Mouse (Mus musculus): ENCODE measurements around the gene Txndc17.

Gene Txndc17

DNA sequence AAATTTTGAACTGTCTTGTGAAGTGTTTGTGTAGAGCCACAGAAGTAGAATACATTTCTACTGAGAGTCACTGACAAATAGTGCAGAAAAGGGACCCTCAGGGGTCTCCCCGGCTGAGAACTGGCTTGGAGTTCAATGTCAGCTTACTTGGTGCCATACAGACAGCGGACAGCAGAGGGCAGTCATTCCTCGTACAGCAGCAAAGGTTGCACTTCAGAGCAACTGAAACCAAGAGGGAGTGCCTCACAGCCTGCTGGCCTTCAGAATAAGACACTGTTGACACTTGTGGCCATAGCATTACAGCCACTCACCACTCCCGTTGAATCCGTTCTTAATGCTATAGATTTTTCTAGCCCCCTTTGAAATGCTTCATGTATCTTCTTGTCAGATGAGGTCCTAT is 17.5 kb downstream of the Txndc17 start:
- peak; percentile 63 for DNase-seq

DNA sequence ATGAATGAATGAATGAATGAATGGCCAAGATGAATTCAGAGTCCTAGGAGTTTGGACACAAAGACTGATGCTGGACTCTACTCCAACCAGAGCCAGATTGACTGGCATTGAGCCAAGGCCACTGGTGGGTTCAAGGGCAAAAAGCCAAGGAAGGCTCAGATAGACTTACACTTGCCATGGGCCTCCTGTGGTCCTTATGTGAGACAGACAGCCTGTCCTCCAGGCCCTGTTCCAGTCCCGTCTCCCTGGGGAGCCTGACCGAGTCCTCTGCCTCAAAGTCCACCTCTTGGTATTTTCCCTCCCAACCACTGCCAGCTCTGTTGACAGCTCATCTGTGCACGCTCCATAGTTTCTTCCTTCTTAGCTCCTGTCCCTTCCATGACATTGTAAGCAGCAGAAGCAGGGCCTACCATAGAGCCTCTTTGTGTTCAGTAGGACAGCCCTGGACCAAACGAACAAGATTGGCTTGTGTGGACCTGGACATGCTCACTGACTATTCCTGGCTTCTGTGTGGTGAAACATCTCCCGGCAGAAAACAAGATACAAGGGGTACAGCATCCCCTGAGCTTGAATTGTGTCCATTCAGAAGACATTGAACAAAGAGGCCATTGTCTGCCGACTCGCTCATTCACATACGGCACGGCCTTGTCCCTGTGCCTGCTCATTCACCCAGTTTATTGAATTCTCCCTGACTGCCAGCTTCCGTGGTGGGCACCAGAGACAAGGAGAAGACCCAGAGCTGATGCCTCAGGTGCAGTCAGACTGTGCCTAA is 18.9 kb downstream of the Txndc17 start:
- DNase-seq, result peak; percentile 74

DNA sequence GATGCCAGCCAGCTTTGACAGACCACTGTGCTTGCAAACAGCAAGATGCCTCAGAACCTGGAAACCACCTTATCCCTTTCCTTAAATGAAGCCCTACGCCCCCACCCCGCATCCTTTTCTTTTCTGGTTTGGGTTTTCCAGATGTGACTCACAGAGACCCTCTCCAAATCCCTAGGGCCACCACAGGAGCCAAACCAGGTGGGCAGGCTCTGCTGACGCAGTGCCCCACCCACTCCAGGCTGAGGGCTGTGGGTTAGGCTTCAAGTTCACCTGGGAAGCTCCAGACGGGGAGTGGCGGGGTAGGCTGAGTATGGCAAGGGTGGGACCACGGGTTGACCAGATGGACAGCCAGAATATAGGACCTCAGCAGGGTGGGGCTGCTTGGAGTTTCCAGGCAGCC is 19.6 kb downstream of the Txndc17 start:
- no peak for DNase-seq

DNA sequence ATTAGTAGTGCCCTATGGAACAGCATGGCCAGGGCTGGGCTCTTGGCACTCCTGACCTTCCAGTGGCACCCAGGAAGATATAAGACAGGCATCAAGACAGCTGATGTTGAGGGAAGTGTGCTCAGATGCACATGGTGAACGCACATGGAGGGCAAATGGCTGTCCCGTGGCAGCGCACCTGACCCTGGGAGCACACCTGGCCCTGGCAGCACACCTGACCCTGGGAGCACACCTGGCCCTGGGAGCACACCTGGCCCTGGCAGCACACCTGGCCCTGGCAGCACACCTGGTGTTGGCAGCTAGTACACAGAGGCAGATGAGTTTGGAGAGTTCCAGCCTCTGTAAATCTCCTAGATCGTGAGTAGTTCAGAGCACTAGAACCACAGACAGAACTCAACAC is 21.2 kb downstream of the Txndc17 start:
- DNase-seq, result no peak

DNA sequence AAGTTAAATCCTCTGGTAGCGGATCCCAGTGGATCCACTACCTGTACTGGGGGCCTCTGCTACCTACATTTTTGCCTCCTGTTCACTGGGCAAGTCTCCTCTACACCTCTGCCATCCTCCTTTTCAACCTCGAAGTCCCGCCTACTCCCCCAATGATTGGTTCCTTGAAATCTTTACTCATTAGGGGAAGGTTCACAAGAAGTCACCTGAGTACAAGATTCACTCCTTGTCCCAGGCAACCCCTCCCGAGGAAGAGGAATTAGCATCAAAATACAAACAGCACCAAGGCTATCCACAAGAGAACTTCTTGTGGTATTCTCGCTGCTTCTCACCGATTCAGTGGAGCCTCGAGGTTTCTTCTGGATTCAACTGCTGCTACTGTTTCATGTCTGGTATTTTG is 24.7 kb downstream of the Txndc17 start:
- no peak for DNase-seq

DNA sequence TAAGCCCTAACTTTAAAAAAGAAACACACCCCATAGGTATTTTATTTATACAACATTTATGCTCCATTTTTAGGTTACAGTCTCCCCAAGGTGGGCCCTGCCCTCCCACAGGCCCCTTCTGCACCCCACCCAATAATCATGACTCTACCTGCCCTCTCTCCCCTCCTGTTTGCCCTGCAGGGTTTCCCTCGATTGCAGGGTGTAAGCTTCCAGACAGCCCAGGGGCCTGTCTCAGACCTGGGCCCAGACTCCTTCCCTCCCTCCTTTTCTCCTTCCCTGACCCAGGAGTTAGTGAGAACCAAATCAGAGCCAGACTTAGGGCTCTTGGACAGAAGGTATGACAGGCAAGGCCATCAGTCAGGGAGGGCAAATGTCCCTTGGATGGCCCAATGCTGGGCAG is 25.6 kb downstream of the Txndc17 start:
- DNase-seq, result no peak

DNA sequence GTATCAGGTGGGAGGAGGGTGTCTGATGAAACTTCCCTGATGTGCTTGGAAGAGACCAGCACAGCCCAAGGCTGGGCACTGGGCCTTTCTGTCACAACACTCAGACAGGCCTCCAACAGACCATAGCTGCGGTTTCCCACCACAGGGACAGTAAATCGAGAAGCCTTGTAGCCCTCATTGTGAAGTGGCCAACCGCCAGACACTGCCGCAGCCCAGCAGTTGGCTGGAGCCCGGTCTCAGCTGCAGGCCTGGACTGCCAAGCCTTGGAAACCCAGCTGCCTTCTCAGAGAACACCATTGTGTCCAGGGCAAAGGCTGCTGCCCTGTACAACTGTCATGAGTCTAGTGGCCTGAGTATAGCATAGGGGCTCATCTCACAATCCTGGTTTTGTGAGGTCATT is 26.7 kb downstream of the Txndc17 start:
- DNase-seq, result peak; percentile 23

DNA sequence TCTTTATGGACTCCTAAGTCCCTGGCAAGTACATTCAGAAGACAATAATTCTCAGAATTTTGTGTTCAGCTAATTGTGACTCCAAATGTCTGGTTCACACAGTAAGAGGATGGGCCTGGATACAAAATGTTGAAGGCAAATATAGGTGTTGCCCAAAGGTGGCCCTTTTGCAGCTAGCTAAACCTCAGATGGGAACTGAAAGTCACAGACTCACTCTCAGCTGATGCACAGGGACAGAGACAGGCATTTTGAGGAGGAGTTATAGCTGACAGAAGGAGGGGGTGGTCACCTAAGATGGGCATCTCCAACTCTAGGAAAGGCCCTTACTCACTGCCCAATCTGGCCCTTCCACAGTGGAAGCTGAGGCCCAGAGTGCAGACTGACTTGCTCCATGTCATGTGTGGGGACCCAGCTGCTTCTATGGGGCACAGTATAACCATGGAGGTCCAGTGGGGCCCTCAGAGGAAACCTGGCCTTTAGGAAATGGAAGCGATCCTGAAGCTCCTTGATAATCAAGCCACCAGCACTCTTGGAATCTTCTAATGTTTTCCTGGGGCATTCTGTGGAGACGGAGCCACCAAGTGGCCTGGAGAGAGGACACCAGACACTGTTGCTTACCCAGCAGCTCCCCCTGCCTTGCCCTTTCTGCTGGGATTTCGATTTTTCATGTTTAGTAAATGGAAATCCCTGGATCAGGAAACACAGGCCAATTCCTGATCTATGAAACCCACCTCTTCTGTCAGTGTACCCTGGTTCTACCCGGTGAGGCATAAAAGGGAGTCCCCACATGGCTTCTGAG is 32.9 kb downstream of the Txndc17 start:
- no peak for DNase-seq

DNA sequence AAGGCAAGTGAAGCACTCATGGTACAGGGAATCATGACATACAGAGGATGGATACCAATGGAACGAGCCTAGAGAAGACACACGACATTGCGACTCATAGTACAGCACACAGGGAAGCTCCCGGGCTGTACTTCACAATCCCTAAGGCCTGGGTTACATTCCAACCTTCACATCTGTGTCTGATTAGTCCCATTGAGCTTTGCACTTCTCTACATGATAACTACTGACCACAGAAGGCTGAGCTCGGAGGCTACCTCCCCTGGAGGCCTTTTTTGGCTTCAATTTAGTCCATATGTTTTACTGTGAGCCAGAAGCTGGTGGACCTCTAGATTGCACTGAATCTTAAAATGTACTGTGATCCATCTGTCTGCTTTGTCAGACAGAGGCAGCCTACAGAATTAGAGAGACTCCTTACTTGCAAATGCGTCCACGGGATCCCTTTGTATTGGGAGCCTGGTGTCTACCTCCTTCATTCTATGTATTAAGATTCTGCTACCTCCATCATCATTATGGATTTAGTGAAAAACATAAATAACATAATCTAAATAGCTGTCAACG is 37.9 kb downstream of the Txndc17 start:
- DNase-seq, result no peak

DNA sequence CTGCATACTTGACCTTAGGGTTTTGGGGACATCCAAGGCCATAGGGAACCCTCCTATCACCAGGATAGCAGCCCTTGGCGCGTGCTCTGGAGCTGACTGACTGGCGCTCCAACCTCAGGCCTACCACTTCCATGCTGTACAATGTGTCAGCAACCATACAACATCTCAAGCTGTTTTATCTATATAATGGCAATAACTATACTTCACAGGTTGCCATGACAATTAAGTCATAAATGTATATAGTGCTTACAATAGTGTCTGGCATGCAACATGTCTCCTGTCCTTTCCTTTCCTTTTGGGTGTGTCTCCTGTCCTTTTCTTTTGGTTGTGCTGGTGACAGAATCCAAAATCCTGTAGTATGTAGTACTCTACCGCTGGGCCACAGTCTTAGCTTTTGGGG is 48.3 kb downstream of the Txndc17 start:
- no peak for DNase-seq

DNA sequence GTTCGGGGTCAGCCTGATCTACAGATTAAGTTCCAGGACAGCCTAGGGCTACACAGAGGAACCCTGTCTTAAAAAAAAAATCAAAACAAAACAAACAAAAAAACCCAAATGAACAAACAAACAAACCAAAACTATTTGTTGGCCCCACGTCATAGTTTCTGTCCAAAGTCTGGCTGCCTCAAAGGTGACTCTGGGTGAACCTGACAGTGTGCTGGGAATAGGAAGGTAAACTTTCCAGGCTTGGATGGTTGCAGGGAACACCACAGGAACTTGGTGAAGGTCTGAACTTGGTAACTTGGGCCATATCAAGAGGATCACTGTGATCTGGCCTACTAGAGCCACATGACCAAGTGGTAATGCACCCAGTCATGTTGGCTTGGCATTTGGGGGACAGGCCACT is 49.1 kb downstream of the Txndc17 start:
- DNase-seq, result no peak

All from cerebellum, adult 11-12 months (tissue).